Mouse (Mus musculus): Measurements from ENCODE around the gene Cdnf. TPM values are rescaled to one million over a fixed set of nuclear protein-coding genes. Genes with fewer than 3 reads are reported as not detected.

Gene Cdnf
- polyA plus RNA-seq (2012; rRNA removed) = 3.8 and 5.3 TPM in 2 replicates

GRCm38 (mm10) chr2:3512552-3513454, at the start of gene Cdnf, which contains the start of the genes Gm45902 and Hspa14:
Gene Cdnf (plus strand): TSS chr2:3513030.
Gene Gm45902 (minus strand): TSS chr2:3512790.
Gene Hspa14 (minus strand): TSS chr2:3512814.
- peak; percentile 83 for DNase-seq (ENCODE audit: low spot score)

- no peak for DNase-seq (ENCODE audit: low spot score)
These were observed 38.9 kb upstream of the Cdnf start for GRCm38 (mm10) chr2:3473891-3474290.

- DNase-seq (ENCODE audit: low spot score) = peak; percentile 34
These were observed 38.4 kb upstream of the Cdnf start for GRCm38 (mm10) chr2:3474361-3474805.

GRCm38 (mm10) chr2:3474861-3475283, 38.0 kb upstream of the Cdnf start, which contains the start of gene Suv39h2:
Gene Suv39h2 (minus strand): TSS chr2:3475031.
- peak; percentile 92 for DNase-seq (ENCODE audit: low spot score)

- no peak for DNase-seq (ENCODE audit: low spot score)
These were observed 37.0 kb upstream of the Cdnf start for GRCm38 (mm10) chr2:3475746-3476251.

- DNase-seq (ENCODE audit: low spot score) = no peak
These were observed 32.6 kb upstream of the Cdnf start for GRCm38 (mm10) chr2:3480239-3480638.

- no peak for DNase-seq (ENCODE audit: low spot score)
These were observed 23.0 kb upstream of the Cdnf start for GRCm38 (mm10) chr2:3489816-3490215.

- no peak for DNase-seq (ENCODE audit: low spot score)
These were observed 18.9 kb upstream of the Cdnf start for GRCm38 (mm10) chr2:3493833-3494409.

GRCm38 (mm10) chr2:3499543-3499942, 13.3 kb upstream of the Cdnf start:
- DNase-seq (ENCODE audit: low spot score) = no peak

- DNase-seq (ENCODE audit: low spot score) = no peak
These were observed 11.9 kb upstream of the Cdnf start for GRCm38 (mm10) chr2:3500886-3501285.

GRCm38 (mm10) chr2:3512076-3512475, 754 bp upstream of the Cdnf start:
- no peak for DNase-seq (ENCODE audit: low spot score)

- no peak for DNase-seq (ENCODE audit: low spot score)
These were observed 9.7 kb downstream of the Cdnf start for GRCm38 (mm10) chr2:3522558-3522957.

GRCm38 (mm10) chr2:3526288-3526687, 13.5 kb downstream of the Cdnf start:
- no peak for DNase-seq (ENCODE audit: low spot score)

- DNase-seq (ENCODE audit: low spot score) = no peak
These were observed 28.7 kb downstream of the Cdnf start for GRCm38 (mm10) chr2:3541307-3542079.

GRCm38 (mm10) chr2:3546055-3546454, 33.2 kb downstream of the Cdnf start:
- DNase-seq (ENCODE audit: low spot score) = no peak

GRCm38 (mm10) chr2:3546588-3546987, 33.8 kb downstream of the Cdnf start:
- peak; percentile 35 for DNase-seq (ENCODE audit: low spot score)

- no peak for DNase-seq (ENCODE audit: low spot score)
These were observed 57.4 kb downstream of the Cdnf start, which contains the start of gene Fam107b for GRCm38 (mm10) chr2:3570186-3570585. Gene Fam107b (plus strand): TSS chr2:3570488.

GRCm38 (mm10) chr2:3570606-3571005, 57.8 kb downstream of the Cdnf start:
- DNase-seq (ENCODE audit: low spot score) = no peak

GRCm38 (mm10) chr2:3573883-3574282, 61.1 kb downstream of the Cdnf start:
- DNase-seq (ENCODE audit: low spot score) = no peak

GRCm38 (mm10) chr2:3575140-3575539, 62.3 kb downstream of the Cdnf start:
- DNase-seq (ENCODE audit: low spot score) = no peak
